Mouse (Mus musculus): Measurements from ENCODE around the gene Nup93. TPM values are rescaled to one million over a fixed set of nuclear protein-coding genes. Genes with fewer than 3 reads are reported as not detected.
A peak's percentile ranks its signal among the peaks of the same experiment; 100 is the strongest.

Gene Nup93
- polyA plus RNA-seq, 1 experiment from 2014 or later = 99.9 TPM

DNA sequence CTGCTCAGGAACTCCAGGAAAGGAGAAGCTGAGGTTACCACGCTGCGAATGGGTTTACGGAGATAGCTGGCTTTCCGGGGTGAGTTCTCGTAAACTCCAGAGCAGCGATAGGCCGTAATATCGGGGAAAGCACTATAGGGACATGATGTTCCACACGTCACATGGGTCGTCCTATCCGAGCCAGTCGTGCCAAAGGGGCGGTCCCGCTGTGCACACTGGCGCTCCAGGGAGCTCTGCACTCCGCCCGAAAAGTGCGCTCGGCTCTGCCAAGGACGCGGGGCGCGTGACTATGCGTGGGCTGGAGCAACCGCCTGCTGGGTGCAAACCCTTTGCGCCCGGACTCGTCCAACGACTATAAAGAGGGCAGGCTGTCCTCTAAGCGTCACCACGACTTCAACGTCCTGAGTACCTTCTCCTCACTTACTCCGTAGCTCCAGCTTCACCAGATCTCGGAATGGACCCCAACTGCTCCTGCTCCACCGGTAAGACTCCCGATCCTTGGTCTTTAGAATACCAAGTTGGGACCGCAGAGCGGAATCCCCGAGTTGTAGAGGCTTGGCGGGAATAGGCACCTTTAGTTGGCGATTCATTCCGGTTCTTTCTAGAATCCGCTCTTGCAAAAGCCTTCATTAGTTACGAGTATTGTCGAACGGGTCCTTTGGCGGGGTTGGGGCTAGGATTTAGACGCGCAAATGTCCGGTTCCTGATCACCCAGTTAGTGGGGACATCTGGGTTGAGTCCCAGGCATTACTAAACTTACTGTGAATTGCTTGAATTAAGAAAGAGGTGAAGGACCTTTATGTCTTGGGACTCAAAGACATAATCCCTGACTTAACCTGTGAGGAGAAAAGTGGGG lies 35.3 kb upstream of the Nup93 start, which contains the start of gene Mt1:
Mt1 (plus strand) TSS at position 226 of the 856 bp plus-strand sequence.
- Histone ChIP-seq H3K27me3 (peaks cover 92% of the 10 kb centered on the region), H3K4me3 (peak within 1 kb of the TSS; percentile 48), H3K9ac (peak within 1 kb of the TSS; percentile 44), H3K9me3 (no peaks in the 10 kb centered on the region), H3K36me3 (no peaks in the 10 kb centered on the region), H3K4me1 (peaks cover 24% of the 10 kb centered on the region), H3K27ac (peak within 1 kb of the TSS; percentile 14; the same call in 1 of the 2 replicates), H3K4me2 (peak within 1 kb of the TSS; percentile 81)
- under 1% methylated on average over 50 of the region's 50 CpGs for whole genome bisulfite sequencing
- ATAC-seq (ENCODE audit: borderline replicate concordance, extremely low read depth, low FRiP score, low TSS enrichment) = peak; percentile 91

DNA sequence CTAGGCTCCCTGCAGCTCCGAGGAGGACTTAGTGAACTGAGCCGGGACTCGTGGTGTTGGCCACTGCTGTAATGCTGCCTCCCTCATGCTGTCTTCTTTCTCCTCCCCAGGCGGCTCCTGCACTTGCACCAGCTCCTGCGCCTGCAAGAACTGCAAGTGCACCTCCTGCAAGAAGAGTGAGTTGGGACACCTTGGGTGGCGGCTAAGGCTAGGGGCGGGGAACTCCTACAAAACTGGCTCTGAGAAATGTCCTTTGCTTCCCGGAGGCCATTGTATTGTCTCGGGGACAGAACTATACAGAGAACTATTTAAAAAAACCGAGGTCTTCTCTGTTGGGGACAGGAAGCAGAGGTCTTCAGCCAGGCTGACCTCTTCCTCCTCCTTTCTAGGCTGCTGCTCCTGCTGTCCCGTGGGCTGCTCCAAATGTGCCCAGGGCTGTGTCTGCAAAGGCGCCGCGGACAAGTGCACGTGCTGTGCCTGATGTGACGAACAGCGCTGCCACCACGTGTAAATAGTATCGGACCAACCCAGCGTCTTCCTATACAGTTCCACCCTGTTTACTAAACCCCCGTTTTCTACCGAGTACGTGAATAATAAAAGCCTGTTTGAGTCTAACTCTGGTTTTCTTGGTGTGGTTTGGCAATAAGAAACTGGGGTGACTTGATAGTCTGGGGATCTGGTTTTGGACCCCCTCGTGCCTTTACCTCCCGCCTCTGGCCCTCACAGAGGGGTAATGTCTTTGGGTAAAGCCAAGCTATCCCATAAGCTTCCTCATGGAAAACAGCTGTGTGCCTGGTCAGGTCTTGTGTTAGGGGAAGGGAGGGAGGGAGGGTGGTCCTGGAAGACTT lies 34.4 kb upstream of the Nup93 start:
- peaks cover 30% of the 10 kb centered on the region for H3K4me1 ChIP-seq
- peak overlapping the region; percentile 44 for H3K9ac ChIP-seq
- ATAC-seq (ENCODE audit: borderline replicate concordance, extremely low read depth, low FRiP score, low TSS enrichment) = no peak
- no peaks in the 10 kb centered on the region for H3K36me3 ChIP-seq
- H3K4me2 ChIP-seq = peak overlapping the region; percentile 81
- 6% methylated on average over 25 of the region's 25 CpGs for WGBS
- peaks cover 91% of the 10 kb centered on the region for H3K27me3 ChIP-seq
- no peaks in the 10 kb centered on the region for H3K9me3 ChIP-seq
- peak overlapping the region; percentile 48 for H3K4me3 ChIP-seq
- no peak overlapping the region for H3K27ac ChIP-seq

GRCm38 (mm10) chr8:94180561-94180908 lies 33.8 kb upstream of the Nup93 start:
- 75% methylated on average over 1 of the region's 1 CpGs for WGBS
- H3K9ac ChIP-seq = no peak overlapping the region
- peaks cover 88% of the 10 kb centered on the region for H3K27me3 ChIP-seq
- H3K36me3 ChIP-seq = no peaks in the 10 kb centered on the region
- H3K9me3 ChIP-seq = no peaks in the 10 kb centered on the region
- peaks cover 30% of the 10 kb centered on the region for H3K4me1 ChIP-seq
- no peak overlapping the region for H3K4me3 ChIP-seq
- ATAC-seq (ENCODE audit: borderline replicate concordance, extremely low read depth, low FRiP score, low TSS enrichment) = no peak
- H3K4me2 ChIP-seq = peak overlapping the region; percentile 81; the same call in 1 of the 2 replicates
- H3K27ac ChIP-seq = no peak overlapping the region

GRCm38 (mm10) chr8:94182055-94182929 lies 32.1 kb upstream of the Nup93 start:
- H3K9ac ChIP-seq = no peak overlapping the region
- ATAC-seq (ENCODE audit: borderline replicate concordance, extremely low read depth, low FRiP score, low TSS enrichment) = no peak

DNA sequence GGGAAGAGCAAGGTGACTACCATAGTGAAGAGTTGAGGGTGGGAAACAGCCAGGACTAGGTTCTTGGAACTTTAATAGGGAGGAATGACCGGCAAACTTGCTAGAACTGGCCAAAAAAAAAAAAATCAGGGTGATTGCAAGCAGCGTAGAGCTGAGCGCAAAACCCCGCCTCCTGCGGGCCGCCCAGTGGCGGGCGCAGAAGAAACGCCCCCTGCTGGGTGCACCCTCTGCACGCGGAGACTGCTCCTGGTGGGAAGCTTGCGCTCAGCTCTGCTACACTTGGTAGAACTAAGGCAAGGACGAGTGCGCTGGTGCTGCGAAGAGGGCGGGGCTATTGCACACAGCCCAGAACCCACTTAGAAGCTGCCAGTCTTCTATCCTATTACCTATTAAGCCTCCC lies 31.2 kb upstream of the Nup93 start:
- peak; percentile 78 for ATAC-seq (ENCODE audit: borderline replicate concordance, extremely low read depth, low FRiP score, low TSS enrichment)
- H3K4me2 ChIP-seq = peak overlapping the region; percentile 57
- H3K4me1 ChIP-seq = peaks cover 45% of the 10 kb centered on the region
- peak overlapping the region; percentile 56 for H3K27ac ChIP-seq
- H3K9ac ChIP-seq = no peak overlapping the region
- WGBS = under 1% methylated on average over 16 of the region's 16 CpGs
- H3K9me3 ChIP-seq = no peaks in the 10 kb centered on the region
- H3K4me3 ChIP-seq = peak overlapping the region; percentile 23
- no peaks in the 10 kb centered on the region for H3K36me3 ChIP-seq
- H3K27me3 ChIP-seq = peaks cover 88% of the 10 kb centered on the region

More at GRCm38 (mm10) chr8:94182055-94182929, 32.1 kb upstream of the Nup93 start:
- Histone ChIP-seq H3K9me3 (no peaks in the 10 kb centered on the region), H3K36me3 (no peaks in the 10 kb centered on the region), H3K27ac (peak overlapping the region; percentile 56; the same call in 1 of the 2 replicates), H3K4me2 (peak overlapping the region; percentile 57), H3K27me3 (peaks cover 88% of the 10 kb centered on the region), H3K4me3 (peak overlapping the region; percentile 23), H3K4me1 (peaks cover 41% of the 10 kb centered on the region)
- WGBS = 57% methylated on average over 13 of the region's 13 CpGs

GRCm38 (mm10) chr8:94184357-94184843 lies 30.0 kb upstream of the Nup93 start:
- H3K27me3 ChIP-seq = peaks cover 78% of the 10 kb centered on the region

DNA sequence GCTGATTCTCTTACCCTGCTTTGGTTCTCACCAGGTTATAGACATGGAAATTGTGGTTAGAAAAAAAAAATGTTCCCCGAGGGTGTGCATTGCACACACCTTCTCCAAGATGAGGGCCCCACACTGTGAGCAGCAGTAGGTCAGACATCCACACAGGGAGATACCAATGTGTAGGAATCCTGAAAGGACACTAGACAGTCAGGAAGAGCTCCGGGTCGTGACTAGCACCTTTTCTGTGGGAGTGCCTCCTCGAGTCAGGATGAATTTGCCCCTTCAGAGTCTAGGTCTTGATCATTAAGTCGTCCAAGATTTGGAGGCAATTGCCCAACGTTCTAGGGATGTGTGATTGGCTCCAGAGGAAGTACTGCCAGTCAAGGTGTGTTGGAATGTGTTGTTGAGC lies 28.6 kb upstream of the Nup93 start:
- Histone ChIP-seq H3K27ac (no peak overlapping the region), H3K4me3 (no peak overlapping the region), H3K4me1 (peaks cover 39% of the 10 kb centered on the region), H3K4me2 (no peak overlapping the region), H3K27me3 (peaks cover 64% of the 10 kb centered on the region), H3K9me3 (no peaks in the 10 kb centered on the region), H3K9ac (no peak overlapping the region), H3K36me3 (no peaks in the 10 kb centered on the region)
- 61% methylated on average over 6 of the region's 6 CpGs for WGBS
- no peak for ATAC-seq (ENCODE audit: borderline replicate concordance, extremely low read depth, low FRiP score, low TSS enrichment)

More at GRCm38 (mm10) chr8:94184357-94184843, 30.0 kb upstream of the Nup93 start:
- no peak overlapping the region for H3K9ac ChIP-seq
- 0 out of 2 replicates have a peak overlapping the region, but pooled peaks have one; percentile 15 for H3K4me2 ChIP-seq
- WGBS = 24% methylated on average over 12 of the region's 12 CpGs
- peaks cover 44% of the 10 kb centered on the region for H3K4me1 ChIP-seq
- no peaks in the 10 kb centered on the region for H3K9me3 ChIP-seq
- no peaks in the 10 kb centered on the region for H3K36me3 ChIP-seq
- no peak overlapping the region for H3K4me3 ChIP-seq
- no peak for ATAC-seq (ENCODE audit: borderline replicate concordance, extremely low read depth, low FRiP score, low TSS enrichment)
- peak overlapping the region; percentile 56 for H3K27ac ChIP-seq

- H3K9ac ChIP-seq = no peak overlapping the region
- 2% methylated on average over 17 of the region's 17 CpGs for WGBS
- peaks cover 47% of the 10 kb centered on the region for H3K4me1 ChIP-seq
- no peak overlapping the region for H3K27ac ChIP-seq
- H3K36me3 ChIP-seq = no peaks in the 10 kb centered on the region
- H3K9me3 ChIP-seq = no peaks in the 10 kb centered on the region
- H3K27me3 ChIP-seq = peaks cover 61% of the 10 kb centered on the region
- H3K4me2 ChIP-seq = peak overlapping the region; percentile 38
- ATAC-seq (ENCODE audit: borderline replicate concordance, extremely low read depth, low FRiP score, low TSS enrichment) = peak; percentile 70; the same call in 1 of the 2 replicates
- no peak overlapping the region for H3K4me3 ChIP-seq
Observed at GRCm38 (mm10) chr8:94186542-94186941, 27.8 kb upstream of the Nup93 start.

DNA sequence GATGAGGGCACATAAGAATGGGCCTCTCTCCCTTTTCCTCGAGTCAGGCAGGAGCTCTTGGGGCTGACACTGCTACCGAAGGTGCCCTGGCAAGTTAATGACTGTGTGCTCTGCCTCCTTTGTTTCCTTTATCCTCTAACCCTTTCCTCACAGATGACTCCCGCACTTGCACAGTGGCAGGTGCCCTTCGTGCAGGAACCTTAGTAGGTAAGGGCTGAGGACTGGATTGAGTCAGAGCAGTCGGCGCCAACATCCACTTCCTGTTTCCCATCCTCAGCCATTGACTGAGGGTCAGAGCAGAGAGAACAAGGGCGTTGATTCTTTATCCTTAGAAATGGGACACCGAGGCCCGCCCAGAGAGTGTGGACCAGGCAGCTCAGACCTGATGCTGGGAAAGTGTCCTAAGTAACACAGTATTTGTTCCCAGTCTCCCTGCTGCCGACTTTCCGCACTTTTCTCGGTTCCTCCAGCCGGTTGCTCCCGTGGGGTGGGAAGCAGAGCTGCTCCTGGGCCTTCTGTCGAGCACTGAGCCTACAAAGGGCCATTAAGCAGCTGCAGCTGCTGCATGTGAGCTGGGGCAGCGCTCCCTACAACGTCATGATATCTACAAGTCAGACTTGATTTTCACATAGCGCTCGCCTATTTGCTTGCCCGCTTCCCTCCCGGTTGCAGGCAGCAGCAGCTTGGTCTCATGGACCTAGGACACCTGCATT lies 26.9 kb upstream of the Nup93 start:
- 38% methylated on average over 21 of the region's 21 CpGs for WGBS
- H3K27me3 ChIP-seq = peaks cover 53% of the 10 kb centered on the region
- H3K27ac ChIP-seq = no peak overlapping the region
- ATAC-seq (ENCODE audit: borderline replicate concordance, extremely low read depth, low FRiP score, low TSS enrichment) = no peak
- peaks cover 47% of the 10 kb centered on the region for H3K4me1 ChIP-seq
- H3K4me2 ChIP-seq = peak overlapping the region; percentile 38; the same call in 1 of the 2 replicates
- no peaks in the 10 kb centered on the region for H3K9me3 ChIP-seq
- no peak overlapping the region for H3K4me3 ChIP-seq
- H3K9ac ChIP-seq = no peak overlapping the region
- no peaks in the 10 kb centered on the region for H3K36me3 ChIP-seq

GRCm38 (mm10) chr8:94189275-94190031 lies 24.9 kb upstream of the Nup93 start:
- Histone ChIP-seq H3K9me3 (no peaks in the 10 kb centered on the region), H3K27me3 (peaks cover 33% of the 10 kb centered on the region), H3K9ac (no peak overlapping the region), H3K4me2 (no peak overlapping the region), H3K27ac (no peak overlapping the region), H3K4me3 (no peak overlapping the region), H3K36me3 (no peaks in the 10 kb centered on the region), H3K4me1 (peaks cover 29% of the 10 kb centered on the region)
- no peak for ATAC-seq (ENCODE audit: borderline replicate concordance, extremely low read depth, low FRiP score, low TSS enrichment)
- 61% methylated on average over 13 of the region's 13 CpGs for whole genome bisulfite sequencing
